Mouse (Mus musculus) neural tube, embryonic 10.5 days (tissue): ENCODE data around the gene Apoh.

Experiments used
- DNase-seq: peaks from one replicate; pipeline ENCODE4 v3.0.0-alpha.2; 2017; ENCODE audit warnings: low spot score; ENCODE audit errors: extremely low spot score

Apoh gene

DNA sequence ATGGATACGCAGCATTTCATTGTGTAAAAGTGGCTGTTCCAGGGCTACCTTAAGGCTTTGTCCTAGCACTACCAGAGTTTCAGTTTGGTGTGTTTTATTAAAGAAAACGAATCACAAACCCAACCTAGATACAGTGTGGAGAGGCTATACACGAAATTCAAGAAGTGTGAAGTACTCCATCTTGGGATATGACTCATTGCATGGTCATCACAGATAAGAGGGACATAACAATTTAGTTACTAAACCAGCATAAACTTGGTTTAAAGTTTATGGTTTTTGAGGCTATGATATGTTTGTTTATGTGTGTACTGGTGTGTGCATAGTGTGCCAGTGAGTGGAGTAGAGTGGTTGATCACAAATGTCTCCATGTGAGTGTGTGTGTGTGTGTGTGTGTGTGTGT lies 116.4 kb downstream of the Apoh start:
- no peak for DNase-seq
